Mouse (Mus musculus) heart, adult 2 months (tissue): ENCODE measurements at regions not wholly inside any gene's neighbourhood (a gene's known extent, or its start where the extent isn't known, plus 50 kb on each side); places are given as distances from the start of the nearest gene placed in this dataset.

Experiments used
- DNase-seq, 2 experiments: peaks; one replicate each; pipeline ENCODE4 v3.0.0; 2021
- H3K27ac ChIP-seq: fragments of 200-600 bp; 2 replicates; pipeline ENCODE4 v1.8.1; 2022
- H3K27me3 ChIP-seq: fragments of 200-500 bp; 2 replicates; pipeline ENCODE4 v1.6.1; 2012; ENCODE audit warnings: mild to moderate bottlenecking, low read length, inconsistent platforms, mixed read lengths; ENCODE audit not compliant: control insufficient read depth, insufficient read depth
- H3K36me3 ChIP-seq: fragments of 200-500 bp; 2 replicates; pipeline ENCODE4 v1.6.1; 2012; ENCODE audit warnings: low read length, inconsistent platforms; ENCODE audit not compliant: control insufficient read depth, insufficient read depth
- H3K4me1 ChIP-seq: fragments of 200-500 bp; 2 replicates; pipeline ENCODE4 v1.6.1; 2011; ENCODE audit warnings: low read length; ENCODE audit not compliant: control insufficient read depth, insufficient read depth
- H3K4me3 ChIP-seq: fragments of 200-600 bp; 2 replicates; pipeline ENCODE4 v1.8.1; 2022
- H3K79me2 ChIP-seq: fragments of 200-500 bp; replicated peaks from 2 replicates; pipeline ENCODE4 v1.6.1; 2012; ENCODE audit warnings: mild to moderate bottlenecking, inconsistent platforms, low read length, moderate library complexity, mixed read lengths; ENCODE audit not compliant: control insufficient read depth, insufficient read depth
- H3K9ac ChIP-seq: fragments of 200-500 bp; 2 replicates; pipeline ENCODE4 v1.6.1; 2012; ENCODE audit warnings: low read depth, mild to moderate bottlenecking, control low read depth, inconsistent platforms, low read length, mixed read lengths
- CTCF ChIP-seq: fragments of 200-600 bp; IDR thresholded peaks from 2 replicates; pipeline ENCODE4 v1.8.1; 2022; ENCODE audit warnings: antibody characterized with exemption, mild to moderate bottlenecking, moderate library complexity
- EP300 ChIP-seq: fragments of 200-500 bp; IDR thresholded peaks from 2 replicates; pipeline ENCODE4 v1.6.1; 2011; ENCODE audit warnings: low read depth, low read length, control low read depth; ENCODE audit not compliant: insufficient read depth
- POLR2A ChIP-seq: fragments of 200-500 bp; IDR thresholded peaks from 2 replicates; pipeline ENCODE4 v1.6.1; 2011; ENCODE audit warnings: mild to moderate bottlenecking, low read depth, low read length, control low read depth; ENCODE audit not compliant: insufficient read depth
- WGBS: fragments of 180-500 bp; shearing (Covaris S2); methylation state at CpG from one replicate; pipeline ENCODE4 v1.1.7; 2018; 5-methylcytosine and 5-hydroxymethylcytosine counted together
- intact Hi-C: fragments of 180-260 bp; cut with DNase I; formaldehyde crosslinking; loops from one replicate; pipeline ENCODE4 v1.15.1; 2025

DNA sequence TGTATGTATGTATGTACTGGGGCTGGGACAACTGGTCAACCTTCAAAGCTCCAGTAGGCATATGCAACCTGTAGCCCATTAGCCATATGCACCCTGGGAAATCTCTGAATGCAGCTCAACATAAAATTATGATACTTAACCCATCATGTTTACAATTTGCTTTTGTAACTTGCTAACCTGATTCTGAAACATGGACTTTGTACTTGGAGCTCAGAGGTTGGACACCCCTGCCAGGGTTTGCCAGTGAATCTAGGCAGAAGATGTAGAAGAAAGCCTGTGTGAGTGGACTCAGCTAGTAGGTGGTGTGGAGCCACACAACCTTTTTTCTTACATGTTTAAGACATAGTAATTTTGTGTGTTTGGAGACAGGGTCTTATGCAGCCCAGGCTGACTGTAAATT is 248.7 kb upstream of the Tle3 start:
- intact Hi-C loops, result no loop called here
- Histone ChIP-seq H3K4me3 (no peak overlapping the region), H3K36me3 (no peaks in the 10 kb centered on the region), H3K27ac (no peak overlapping the region), H3K27me3 (no peaks in the 10 kb centered on the region; the same call in 1 of the 2 replicates), H3K79me2 (no peaks in the 10 kb centered on the region), H3K4me1 (no peaks in the 10 kb centered on the region), H3K9ac (no peak overlapping the region)
- TF ChIP-seq CTCF (no peak), EP300 (no peak)
- no peak for DNase-seq

GRCm38 (mm10) chr9:61125769-61126168 is 246.4 kb upstream of the Tle3 start:
- WGBS, result 52% methylated on average over 7 of the region's 7 CpGs
- intact Hi-C loops, result no loop called here
- Histone ChIP-seq H3K36me3 (no peaks in the 10 kb centered on the region), H3K79me2 (no peaks in the 10 kb centered on the region), H3K27ac (no peak overlapping the region), H3K4me3 (no peak overlapping the region), H3K9ac (no peak overlapping the region), H3K27me3 (no peaks in the 10 kb centered on the region; the same call in 1 of the 2 replicates), H3K4me1 (no peaks in the 10 kb centered on the region)
- TF ChIP-seq EP300, result no peak
- TF ChIP-seq POLR2A, result no peak
- no peak for TF ChIP-seq CTCF
- no peak for DNase-seq

DNA sequence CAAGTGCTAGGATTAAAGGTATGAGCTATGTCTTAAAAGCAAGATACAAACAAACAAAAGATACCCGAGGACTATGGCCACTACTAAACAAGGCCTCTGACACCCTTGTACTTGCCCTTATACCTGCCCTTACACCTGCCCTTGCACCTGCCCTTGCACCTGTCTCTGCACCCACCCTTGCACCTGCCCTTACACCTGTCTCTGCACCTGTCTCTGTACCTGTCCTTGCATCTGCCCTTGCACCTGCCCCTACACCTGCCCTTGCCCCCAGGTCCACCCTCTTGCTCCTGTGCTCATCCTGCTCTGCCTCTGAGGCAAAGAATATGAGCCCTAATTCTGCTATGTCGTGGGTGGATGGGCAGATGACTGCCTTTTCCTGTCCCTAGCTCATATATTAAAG is 244.1 kb upstream of the Tle3 start:
- Histone ChIP-seq H3K36me3 (no peaks in the 10 kb centered on the region), H3K79me2 (no peaks in the 10 kb centered on the region), H3K9ac (no peak overlapping the region), H3K4me1 (no peaks in the 10 kb centered on the region), H3K27me3 (no peaks in the 10 kb centered on the region), H3K4me3 (no peak overlapping the region), H3K27ac (no peak overlapping the region)
- TF ChIP-seq POLR2A, result no peak
- TF ChIP-seq CTCF, result no peak
- no peak for TF ChIP-seq EP300
- DNase-seq, result no peak
- WGBS, result 41% methylated on average over 2 of the region's 2 CpGs
- intact Hi-C loops, result no loop called here

DNA sequence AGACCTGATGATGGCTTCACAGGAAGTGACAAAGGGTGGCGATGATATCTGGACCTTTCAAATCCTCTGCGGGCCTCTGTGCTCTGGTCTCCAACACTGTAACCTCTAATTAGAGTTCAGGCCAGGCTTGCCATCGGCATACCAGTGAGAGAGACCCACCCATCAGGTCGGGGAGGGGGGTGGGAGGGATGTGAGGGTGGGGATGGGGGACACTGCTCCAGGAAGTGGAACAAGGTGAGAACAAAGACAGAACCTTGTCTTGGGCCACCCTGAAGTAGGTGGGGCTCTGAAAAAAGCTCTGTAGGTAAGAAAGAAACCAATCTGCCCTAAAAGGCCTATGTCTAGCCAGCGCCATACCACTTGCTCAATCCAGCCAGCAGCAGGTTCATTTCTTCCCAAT is 243.0 kb upstream of the Tle3 start:
- Histone ChIP-seq H3K4me3 (no peak overlapping the region), H3K79me2 (no peaks in the 10 kb centered on the region), H3K27me3 (no peaks in the 10 kb centered on the region), H3K4me1 (no peaks in the 10 kb centered on the region), H3K9ac (no peak overlapping the region), H3K27ac (no peak overlapping the region), H3K36me3 (no peaks in the 10 kb centered on the region)
- 63% methylated on average over 5 of the region's 5 CpGs for WGBS
- DNase-seq, result no peak
- TF ChIP-seq CTCF (no peak), POLR2A (no peak), EP300 (no peak)
- intact Hi-C loops, result no loop called here

GRCm38 (mm10) chr9:61130877-61131276 is 241.3 kb upstream of the Tle3 start:
- WGBS, result 86% methylated on average over 4 of the region's 4 CpGs
- no peak for DNase-seq
- TF ChIP-seq POLR2A (no peak), CTCF (no peak), EP300 (no peak)
- no peaks in the 10 kb centered on the region for H3K36me3 ChIP-seq
- H3K4me1 ChIP-seq, result no peaks in the 10 kb centered on the region
- H3K27ac ChIP-seq, result no peak overlapping the region
- intact Hi-C loops, result no loop called here
- no peaks in the 10 kb centered on the region for H3K27me3 ChIP-seq
- no peak overlapping the region for H3K4me3 ChIP-seq
- no peak overlapping the region for H3K9ac ChIP-seq
- H3K79me2 ChIP-seq, result no peaks in the 10 kb centered on the region

DNA sequence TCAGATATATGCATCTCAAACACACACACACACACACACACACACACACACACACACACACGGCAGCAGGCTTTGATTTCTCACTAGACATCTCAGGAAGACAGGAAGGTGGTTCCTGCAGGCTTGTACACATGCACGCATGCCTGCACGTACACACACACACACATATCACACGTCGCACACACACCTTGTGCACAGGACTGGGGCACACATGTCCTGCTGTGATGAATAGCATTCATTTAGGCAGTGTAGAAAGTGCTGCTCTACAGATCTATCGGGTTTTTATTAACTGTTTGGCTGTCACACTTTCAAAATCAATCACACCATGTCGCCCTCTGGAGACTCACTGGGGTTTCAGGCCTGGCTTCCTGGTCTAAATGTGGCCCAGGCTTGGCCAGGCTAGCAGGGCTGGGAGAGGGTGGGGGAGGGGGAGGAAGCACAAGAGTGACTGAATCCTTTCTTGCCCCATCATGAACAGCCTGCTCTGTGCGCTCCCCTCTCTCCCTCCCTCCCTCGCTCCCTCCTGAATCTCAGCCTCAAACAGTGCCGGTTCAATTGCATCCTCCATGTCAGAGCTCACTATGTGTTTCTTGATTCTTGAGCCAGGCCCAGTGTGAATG is 236.8 kb upstream of the Tle3 start:
- Histone ChIP-seq H3K27ac (no peak overlapping the region), H3K79me2 (no peaks in the 10 kb centered on the region), H3K4me3 (no peak overlapping the region), H3K36me3 (no peaks in the 10 kb centered on the region), H3K9ac (no peak overlapping the region), H3K27me3 (no peaks in the 10 kb centered on the region), H3K4me1 (no peaks in the 10 kb centered on the region)
- intact Hi-C loops, result no loop called here
- WGBS, result 75% methylated on average over 10 of the region's 10 CpGs
- DNase-seq, result no peak
- TF ChIP-seq CTCF, result no peak
- no peak for TF ChIP-seq EP300
- TF ChIP-seq POLR2A, result no peak
